ENCODE assay signal across 9 mouse cellular contexts in genomic region chr15:32002950-32003422, GRCm38 (mm10).
DNase-seq lines count a peak whose midpoint lies in the region; ATAC-seq and TF ChIP-seq lines count a peak whose summit lies in the region.
"Had no signal": no experiment of that assay in that cellular context is flagged by ENCODE, and none has a peak within 500 bp of the region (broad histone marks: within the 10 kb centered on the region; RNA-seq: fewer than 3 reads in every experiment).

No protein-coding gene starts in this region.

- no peaks in the 10 kb centered on the region for H3K9me3 ChIP-seq in embryonic facial prominence, embryonic 11.5 days (replicated peaks; ENCODE audit: control insufficient read depth, low read length)
- H3K9me3 ChIP-seq in embryonic facial prominence, embryonic 10.5 days = no peaks in the 10 kb centered on the region
- H3K9me3 ChIP-seq in forebrain, embryonic 16.5 days (ENCODE audit: control insufficient read depth, low read length) = no peaks in the 10 kb centered on the region
- H3K9me3 ChIP-seq in lung, postnatal 0 days (ENCODE audit: low read length) = no peaks in the 10 kb centered on the region
- H3K9me3 ChIP-seq: liver, embryonic 13.5 days had no signal

- H3K9ac ChIP-seq in embryonic facial prominence, embryonic 11.5 days (replicated peaks; ENCODE audit: low read length) = no peak overlapping the region
- H3K9ac ChIP-seq in forebrain, embryonic 16.5 days (replicated peaks; ENCODE audit: low read depth, low read length) = no peak overlapping the region
- H3K9ac ChIP-seq in lung, postnatal 0 days (replicated peaks; ENCODE audit: low read depth) = no peak overlapping the region
- H3K9ac ChIP-seq: liver, embryonic 13.5 days had no signal

- no peaks in the 10 kb centered on the region for H3K27me3 ChIP-seq in embryonic facial prominence, embryonic 11.5 days (ENCODE audit: control insufficient read depth, insufficient read depth, low read length)
- no peaks in the 10 kb centered on the region for H3K27me3 ChIP-seq in embryonic facial prominence, embryonic 10.5 days (replicated peaks; ENCODE audit: low read depth, poor library complexity, severe bottlenecking)
- H3K27me3 ChIP-seq in forebrain, embryonic 16.5 days (replicated peaks; ENCODE audit: control insufficient read depth, insufficient read depth, low read length) = no peaks in the 10 kb centered on the region
- H3K27me3 ChIP-seq in lung, postnatal 0 days (replicated peaks; ENCODE audit: insufficient read depth, low read length) = no peaks in the 10 kb centered on the region
- H3K27me3 ChIP-seq: liver, embryonic 13.5 days had no signal

- no peaks in the 10 kb centered on the region for H3K36me3 ChIP-seq in embryonic facial prominence, embryonic 11.5 days (replicated peaks; ENCODE audit: control insufficient read depth, insufficient read depth, low read depth, low read length)
- H3K36me3 ChIP-seq in embryonic facial prominence, embryonic 10.5 days (replicated peaks) = no peaks in the 10 kb centered on the region
- no peaks in the 10 kb centered on the region for H3K36me3 ChIP-seq in forebrain, embryonic 16.5 days (ENCODE audit: control insufficient read depth, insufficient read depth)
- no peaks in the 10 kb centered on the region for H3K36me3 ChIP-seq in lung, postnatal 0 days (ENCODE audit: insufficient read depth, low read length)
- H3K36me3 ChIP-seq: liver, embryonic 13.5 days had no signal

- no peak overlapping the region for H3K4me3 ChIP-seq in embryonic facial prominence, embryonic 11.5 days (ENCODE audit: low read depth, low read length)
- no peak overlapping the region for H3K4me3 ChIP-seq in embryonic facial prominence, embryonic 10.5 days
- H3K4me3 ChIP-seq in forebrain, embryonic 16.5 days (replicated peaks; ENCODE audit: low read length) = no peak overlapping the region
- H3K4me3 ChIP-seq in lung, postnatal 0 days (ENCODE audit: low read depth, low read length) = no peak overlapping the region
- H3K4me3 ChIP-seq: liver, embryonic 13.5 days had no signal

- 61% methylated on average over 2 of the region's 2 CpGs for WGBS in embryonic facial prominence, embryonic 11.5 days
- WGBS in embryonic facial prominence, embryonic 10.5 days = 66% methylated on average over 2 of the region's 2 CpGs
- 17% methylated on average over 2 of the region's 2 CpGs for WGBS in forebrain, embryonic 16.5 days
- 34% methylated on average over 2 of the region's 2 CpGs for WGBS in lung, postnatal 0 days

- H3K27ac ChIP-seq in embryonic facial prominence, embryonic 11.5 days (replicated peaks; ENCODE audit: low read depth, low read length) = no peak overlapping the region
- no peak overlapping the region for H3K27ac ChIP-seq in embryonic facial prominence, embryonic 10.5 days (replicated peaks)
- peak overlapping the region; percentile 25 for H3K27ac ChIP-seq in forebrain, embryonic 16.5 days (ENCODE audit: low read length)
- no peak overlapping the region for H3K27ac ChIP-seq in lung, postnatal 0 days (ENCODE audit: low read length)
- H3K27ac ChIP-seq: liver, embryonic 13.5 days had no signal

- H3K4me2 ChIP-seq in embryonic facial prominence, embryonic 11.5 days (ENCODE audit: low read depth, low read length) = no peak overlapping the region
- H3K4me2 ChIP-seq in forebrain, embryonic 16.5 days (ENCODE audit: low read length) = peak overlapping the region; percentile 29; the same call in 1 of the 2 replicates
- no peak overlapping the region for H3K4me2 ChIP-seq in lung, postnatal 0 days (replicated peaks; ENCODE audit: low read depth, low read length)
- H3K4me2 ChIP-seq: liver, embryonic 13.5 days had no signal

- no peak for DNase-seq in embryonic facial prominence, embryonic 11.5 days (ENCODE audit: low spot score)
- DNase-seq in embryonic facial prominence, embryonic 10.5 days (ENCODE audit: low spot score) = no peak
- DNase-seq in layer of hippocampus, adult 11-12 months (ENCODE audit: low spot score) = peak; percentile 71
- peak; percentile 44 for DNase-seq in lung, postnatal 0 days (ENCODE audit: low spot score)
- peak; percentile 90 for DNase-seq in telencephalon, adult 2 months (ENCODE audit: low read depth, low spot score)
- DNase-seq in MN1 (ENCODE audit: low spot score) (no peak), liver (no peak)
- DNase-seq: liver, embryonic 13.5 days had no signal

- 0 out of 2 replicates have a peak, but pooled peaks have one; percentile 76 for ATAC-seq in embryonic facial prominence, embryonic 11.5 days (replicated peaks; ENCODE audit: insufficient number of reproducible peaks, low FRiP score, low TSS enrichment, low read depth)
- peak; percentile 99 for ATAC-seq in forebrain, embryonic 16.5 days
- ATAC-seq in lung, postnatal 0 days = peak; percentile 76

- TF ChIP-seq EP300 in lung, postnatal 0 days (IDR thresholded peaks at IDR 0.05) = no peak

- TF ChIP-seq CTCF in lung, postnatal 0 days (IDR thresholded peaks at IDR 0.05) = peak; percentile 18; the same call in 1 of the 2 replicates

- no peaks in the 10 kb centered on the region for H3K4me1 ChIP-seq in embryonic facial prominence, embryonic 11.5 days (ENCODE audit: control insufficient read depth, insufficient read depth, low read length)
- peaks cover 14% of the 10 kb centered on the region for H3K4me1 ChIP-seq in embryonic facial prominence, embryonic 10.5 days
- H3K4me1 ChIP-seq in forebrain, embryonic 16.5 days (replicated peaks; ENCODE audit: control insufficient read depth, insufficient read depth, low read length) = peaks cover 24% of the 10 kb centered on the region
- H3K4me1 ChIP-seq in lung, postnatal 0 days (ENCODE audit: insufficient read depth, low read depth, low read length) = no peaks in the 10 kb centered on the region
- H3K4me1 ChIP-seq: liver, embryonic 13.5 days had no signal

Comparison
In these comparisons a context has a peak if more than half of its experiments do, and no peak if none do; other contexts are left out.
1. DNase-seq: peak in layer of hippocampus, adult 11-12 months (single experiment), lung, postnatal 0 days (single experiment) and telencephalon, adult 2 months (single experiment); none in embryonic facial prominence, embryonic 11.5 days (single experiment), embryonic facial prominence, embryonic 10.5 days (single experiment), MN1 (single experiment) and liver (single experiment).
2. Peak in every context shown above with its lines, with median percentiles within 50 percentile points of each other: ATAC-seq.